Mouse (Mus musculus): ENCODE data around the gene Ppara.

- TF ChIP-seq GATA1 (IDR thresholded peaks at IDR 0.05; ENCODE audit: borderline replicate concordance, low read length) (no peak), FLI1 (IDR thresholded peaks at IDR 0.05; ENCODE audit: low read length) (no peak)
These were observed 102.1 kb downstream of the Ppara start for GRCm38 (mm10) chr15:85836887-85837286.

Measured in megakaryocyte, embryonic 14.5 days (primary cell).